Mouse (Mus musculus): ENCODE measurements at regions not wholly inside any gene's neighbourhood (a gene's known extent, or its start where the extent isn't known, plus 50 kb on each side); places are given as distances from the start of the nearest gene placed in this dataset.

GRCm38 (mm10) chr8:89596380-89596779 lies 552.4 kb upstream of the Sall1 start:
- Histone ChIP-seq H3K27me3 (replicated peaks; ENCODE audit: control insufficient read depth, insufficient read depth, low read length) (no peaks in the 10 kb centered on the region), H3K4me3 (ENCODE audit: insufficient read depth, low read depth, low read length) (no peak overlapping the region), H3K27ac (ENCODE audit: insufficient read depth, low read depth, low read length) (no peak overlapping the region), H3K4me1 (ENCODE audit: control insufficient read depth, insufficient read depth, low read length) (no peaks in the 10 kb centered on the region), H3K36me3 (ENCODE audit: control insufficient read depth, insufficient read depth, low read length) (no peaks in the 10 kb centered on the region)
- TF ChIP-seq CTCF (conservative IDR thresholded peaks at IDR 0.05; ENCODE audit: insufficient read depth, insufficient read length, low read depth, low read length), result no peak
- no peak for TF ChIP-seq POLR2A (IDR thresholded peaks at IDR 0.05; ENCODE audit: low read depth, low read length)
- no peak for DNase-seq
- 65% methylated on average over 7 of the region's 7 CpGs for WGBS

- TF ChIP-seq CTCF (conservative IDR thresholded peaks at IDR 0.05; ENCODE audit: insufficient read depth, insufficient read length, low read depth, low read length), result no peak
- TF ChIP-seq POLR2A (IDR thresholded peaks at IDR 0.05; ENCODE audit: low read depth, low read length), result no peak
- DNase-seq, result no peak
- no peak overlapping the region for H3K4me3 ChIP-seq (ENCODE audit: insufficient read depth, low read depth, low read length)
- H3K27me3 ChIP-seq (replicated peaks; ENCODE audit: control insufficient read depth, insufficient read depth, low read length), result no peaks in the 10 kb centered on the region
- H3K4me1 ChIP-seq (ENCODE audit: control insufficient read depth, insufficient read depth, low read length), result no peaks in the 10 kb centered on the region
- no peaks in the 10 kb centered on the region for H3K36me3 ChIP-seq (ENCODE audit: control insufficient read depth, insufficient read depth, low read length)
- no peak overlapping the region for H3K27ac ChIP-seq (ENCODE audit: insufficient read depth, low read depth, low read length)
Measured at GRCm38 (mm10) chr8:89583091-89583490, 539.1 kb upstream of the Sall1 start.

- TF ChIP-seq POLR2A (IDR thresholded peaks at IDR 0.05; ENCODE audit: low read depth, low read length), result no peak
- no peak for TF ChIP-seq CTCF (conservative IDR thresholded peaks at IDR 0.05; ENCODE audit: insufficient read depth, insufficient read length, low read depth, low read length)
- H3K27ac ChIP-seq (ENCODE audit: insufficient read depth, low read depth, low read length), result no peak overlapping the region
- no peak overlapping the region for H3K4me3 ChIP-seq (ENCODE audit: insufficient read depth, low read depth, low read length)
- no peak for DNase-seq
- no peaks in the 10 kb centered on the region for H3K27me3 ChIP-seq (replicated peaks; ENCODE audit: control insufficient read depth, insufficient read depth, low read length)
- H3K36me3 ChIP-seq (ENCODE audit: control insufficient read depth, insufficient read depth, low read length), result no peaks in the 10 kb centered on the region
- H3K4me1 ChIP-seq (ENCODE audit: control insufficient read depth, insufficient read depth, low read length), result no peaks in the 10 kb centered on the region
Measured at GRCm38 (mm10) chr8:89582566-89582965, 538.6 kb upstream of the Sall1 start.

- Histone ChIP-seq H3K4me1 (ENCODE audit: control insufficient read depth, insufficient read depth, low read length) (no peaks in the 10 kb centered on the region), H3K27ac (ENCODE audit: insufficient read depth, low read depth, low read length) (no peak overlapping the region), H3K4me3 (ENCODE audit: insufficient read depth, low read depth, low read length) (no peak overlapping the region), H3K36me3 (ENCODE audit: control insufficient read depth, insufficient read depth, low read length) (no peaks in the 10 kb centered on the region), H3K27me3 (replicated peaks; ENCODE audit: control insufficient read depth, insufficient read depth, low read length) (no peaks in the 10 kb centered on the region)
- 3% methylated on average over 13 of the region's 13 CpGs for WGBS
- TF ChIP-seq POLR2A (IDR thresholded peaks at IDR 0.05; ENCODE audit: low read depth, low read length) (no peak), CTCF (conservative IDR thresholded peaks at IDR 0.05; ENCODE audit: insufficient read depth, insufficient read length, low read depth, low read length) (peak; percentile 80)
- peak; percentile 76 for DNase-seq
Measured at GRCm38 (mm10) chr8:89571816-89572215, 527.9 kb upstream of the Sall1 start.

DNA sequence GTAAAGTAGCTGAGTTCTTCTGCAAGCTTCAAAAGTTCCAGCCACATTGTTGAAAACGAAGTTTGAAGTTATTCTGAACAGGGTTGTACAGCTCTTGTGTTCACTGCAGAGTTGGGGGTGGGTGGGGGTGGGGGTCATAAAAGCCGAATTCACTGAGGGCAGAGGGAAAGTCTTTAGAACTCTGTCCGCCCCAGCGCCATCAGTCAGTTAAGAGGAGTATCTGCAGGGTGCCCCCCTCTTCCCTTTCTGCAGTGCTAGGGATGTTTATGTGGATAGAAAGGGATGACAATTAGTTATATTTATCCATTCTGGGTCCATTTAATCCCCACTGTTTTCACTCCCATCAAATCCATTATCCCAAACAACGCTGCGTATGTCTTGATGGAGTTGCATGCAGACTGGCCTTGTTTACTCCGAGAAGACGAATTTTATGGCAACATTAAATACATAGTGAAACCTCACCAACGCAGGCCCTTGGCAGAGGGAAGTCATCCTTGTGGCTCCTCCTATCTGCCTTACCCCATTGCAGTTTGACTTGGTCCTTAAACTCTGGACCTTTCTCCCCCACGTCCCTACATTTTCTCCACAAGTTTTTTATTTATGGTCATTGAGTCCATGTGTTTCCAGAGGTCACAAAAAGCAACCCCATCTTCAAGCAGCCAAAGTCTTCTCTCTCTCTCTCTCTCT lies 526.8 kb upstream of the Sall1 start:
- Histone ChIP-seq H3K27ac (ENCODE audit: insufficient read depth, low read depth, low read length) (no peak overlapping the region), H3K4me1 (ENCODE audit: control insufficient read depth, insufficient read depth, low read length) (no peaks in the 10 kb centered on the region), H3K36me3 (ENCODE audit: control insufficient read depth, insufficient read depth, low read length) (no peaks in the 10 kb centered on the region), H3K27me3 (replicated peaks; ENCODE audit: control insufficient read depth, insufficient read depth, low read length) (no peaks in the 10 kb centered on the region), H3K4me3 (ENCODE audit: insufficient read depth, low read depth, low read length) (no peak overlapping the region)
- TF ChIP-seq POLR2A (IDR thresholded peaks at IDR 0.05; ENCODE audit: low read depth, low read length) (no peak), CTCF (conservative IDR thresholded peaks at IDR 0.05; ENCODE audit: insufficient read depth, insufficient read length, low read depth, low read length) (no peak)
- whole genome bisulfite sequencing, result 59% methylated on average over 10 of the region's 10 CpGs
- no peak for DNase-seq

GRCm38 (mm10) chr8:89569406-89569805 lies 525.4 kb upstream of the Sall1 start:
- no peaks in the 10 kb centered on the region for H3K27me3 ChIP-seq (replicated peaks; ENCODE audit: control insufficient read depth, insufficient read depth, low read length)
- no peaks in the 10 kb centered on the region for H3K36me3 ChIP-seq (ENCODE audit: control insufficient read depth, insufficient read depth, low read length)
- H3K27ac ChIP-seq (ENCODE audit: insufficient read depth, low read depth, low read length), result no peak overlapping the region
- H3K4me3 ChIP-seq (ENCODE audit: insufficient read depth, low read depth, low read length), result no peak overlapping the region
- H3K4me1 ChIP-seq (ENCODE audit: control insufficient read depth, insufficient read depth, low read length), result no peaks in the 10 kb centered on the region
- DNase-seq, result no peak
- TF ChIP-seq POLR2A (IDR thresholded peaks at IDR 0.05; ENCODE audit: low read depth, low read length) (no peak), CTCF (conservative IDR thresholded peaks at IDR 0.05; ENCODE audit: insufficient read depth, insufficient read length, low read depth, low read length) (no peak)
- 59% methylated on average over 9 of the region's 9 CpGs for WGBS

DNA sequence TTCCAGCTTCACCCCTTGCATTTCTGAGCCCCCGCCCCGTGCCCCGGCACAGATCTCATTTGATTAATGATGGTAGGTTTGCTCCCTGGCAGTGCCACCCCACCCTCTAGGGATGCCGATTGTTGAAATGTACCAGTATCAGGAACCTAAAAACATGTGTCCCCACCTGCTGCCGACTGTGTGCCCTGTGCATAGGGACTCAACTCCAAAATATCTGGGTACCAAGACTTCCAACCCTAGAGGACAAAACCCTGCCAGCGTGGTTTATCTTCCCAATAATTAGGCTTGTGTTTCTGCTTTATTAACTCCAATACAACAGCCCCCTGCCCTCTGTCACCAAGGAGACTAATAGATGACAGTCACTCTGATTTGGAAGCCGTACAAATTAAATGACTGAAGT lies 524.7 kb upstream of the Sall1 start:
- no peak for TF ChIP-seq CTCF (conservative IDR thresholded peaks at IDR 0.05; ENCODE audit: insufficient read depth, insufficient read length, low read depth, low read length)
- no peak overlapping the region for H3K4me3 ChIP-seq (ENCODE audit: insufficient read depth, low read depth, low read length)
- H3K4me1 ChIP-seq (ENCODE audit: control insufficient read depth, insufficient read depth, low read length), result no peaks in the 10 kb centered on the region
- H3K27me3 ChIP-seq (replicated peaks; ENCODE audit: control insufficient read depth, insufficient read depth, low read length), result no peaks in the 10 kb centered on the region
- DNase-seq, result no peak
- 74% methylated on average over 7 of the region's 7 CpGs for WGBS
- H3K27ac ChIP-seq (ENCODE audit: insufficient read depth, low read depth, low read length), result no peak overlapping the region
- no peaks in the 10 kb centered on the region for H3K36me3 ChIP-seq (ENCODE audit: control insufficient read depth, insufficient read depth, low read length)

Measured in kidney, adult 2 months (tissue).